Mouse (Mus musculus) liver (tissue): Measurements from ENCODE around the gene Rgsl1.
A peak's percentile ranks its signal among the peaks of the same experiment; 100 is the strongest.
"Not testable (repeated sequence)": the region's sequence is repeated elsewhere in the genome, so short reads cannot be mapped to it uniquely, and the experiment has no call there.

Experiments used
- DNase-seq: peaks from one replicate; pipeline ENCODE4 v3.0.0-alpha.2; 2020; ENCODE audit warnings: mixed read lengths

Rgsl1 gene

GRCm38 (mm10) chr1:153844042-153844441 is at the start of gene Rgsl1:
Rgsl1 (minus strand) TSS chr1:153844142.
- DNase-seq = no peak

GRCm38 (mm10) chr1:153891442-153891841 is 47.5 kb upstream of the Rgsl1 start, which contains the start of gene Teddm1a:
Teddm1a (plus strand) TSS chr1:153891742.
- no peak for DNase-seq

GRCm38 (mm10) chr1:153890121-153890520 is 46.2 kb upstream of the Rgsl1 start:
- no peak for DNase-seq

- no peak for DNase-seq
These were observed 42.2 kb upstream of the Rgsl1 start for GRCm38 (mm10) chr1:153886024-153886633.

- DNase-seq = not testable (repeated sequence)
These were observed 36.4 kb upstream of the Rgsl1 start for GRCm38 (mm10) chr1:153880391-153880790.

GRCm38 (mm10) chr1:153874045-153874444 is 30.1 kb upstream of the Rgsl1 start, which contains the start of gene Teddm1b:
Teddm1b (plus strand) TSS chr1:153874345.
- no peak for DNase-seq

- DNase-seq = no peak
These were observed 12.0 kb upstream of the Rgsl1 start for GRCm38 (mm10) chr1:153855946-153856345.

GRCm38 (mm10) chr1:153852696-153853095 is 8.8 kb upstream of the Rgsl1 start:
- not testable (repeated sequence) for DNase-seq

- no peak for DNase-seq
These were observed 2.9 kb upstream of the Rgsl1 start for GRCm38 (mm10) chr1:153846867-153847266.

- no peak for DNase-seq
These were observed 2.5 kb upstream of the Rgsl1 start for GRCm38 (mm10) chr1:153846420-153846819.

GRCm38 (mm10) chr1:153842121-153842740 is 1.7 kb downstream of the Rgsl1 start:
- DNase-seq = no peak

GRCm38 (mm10) chr1:153836036-153836435 is 7.9 kb downstream of the Rgsl1 start:
- no peak for DNase-seq

GRCm38 (mm10) chr1:153830746-153831145 is 13.2 kb downstream of the Rgsl1 start:
- DNase-seq = no peak

- no peak for DNase-seq
These were observed 23.7 kb downstream of the Rgsl1 start for GRCm38 (mm10) chr1:153820216-153820615.

- DNase-seq = no peak
These were observed 29.7 kb downstream of the Rgsl1 start for GRCm38 (mm10) chr1:153814278-153814677.

GRCm38 (mm10) chr1:153807390-153807993 is 36.5 kb downstream of the Rgsl1 start:
- DNase-seq = peak; percentile 51

- DNase-seq = no peak
These were observed 40.4 kb downstream of the Rgsl1 start for GRCm38 (mm10) chr1:153803530-153803929.

GRCm38 (mm10) chr1:153802691-153803090 is 41.3 kb downstream of the Rgsl1 start:
- DNase-seq = no peak

- DNase-seq = no peak
These were observed 49.7 kb downstream of the Rgsl1 start for GRCm38 (mm10) chr1:153794241-153794640.

- no peak for DNase-seq
These were observed 53.2 kb downstream of the Rgsl1 start for GRCm38 (mm10) chr1:153790708-153791107.

GRCm38 (mm10) chr1:153785608-153786007 is 58.3 kb downstream of the Rgsl1 start:
- no peak for DNase-seq

GRCm38 (mm10) chr1:153783339-153783738 is 60.6 kb downstream of the Rgsl1 start:
- DNase-seq = no peak

GRCm38 (mm10) chr1:153778205-153778604 is 65.7 kb downstream of the Rgsl1 start:
- no peak for DNase-seq

GRCm38 (mm10) chr1:153776257-153776656 is 67.7 kb downstream of the Rgsl1 start:
- no peak for DNase-seq
